Mouse (Mus musculus): Measurements from ENCODE around the gene Tex13c2. TPM values are rescaled to one million over a fixed set of nuclear protein-coding genes. Genes with fewer than 3 reads are reported as not detected.

Gene Tex13c2
- polyA plus RNA-seq, 1 experiment from 2014 or later: not detected

Other genes with a start within 250 kb of the Tex13c2 start
- 0.10 and 0.31 TPM in 2 replicates for gene Sh2d1a, start 12.8 kb downstream of the Tex13c2 start, polyA plus RNA-seq (2016; fragmentation: Nextera tagmentation; extraction: Ambion mirVana)